Mouse (Mus musculus) CH12F3 (cell line): ENCODE measurements around the gene Clic3.
"Not testable (repeated sequence)": the region's sequence is repeated elsewhere in the genome, so short reads cannot be mapped to it uniquely, and the experiment has no call there.

Experiments
- in situ Hi-C: fragments of 300-500 bp; cut with MboI; formaldehyde crosslinking; loops from 2 replicates; pipeline ENCODE4 v1.14.3; 2020; ENCODE audit warnings: low sequenced_read_pairs

Gene Clic3

DNA sequence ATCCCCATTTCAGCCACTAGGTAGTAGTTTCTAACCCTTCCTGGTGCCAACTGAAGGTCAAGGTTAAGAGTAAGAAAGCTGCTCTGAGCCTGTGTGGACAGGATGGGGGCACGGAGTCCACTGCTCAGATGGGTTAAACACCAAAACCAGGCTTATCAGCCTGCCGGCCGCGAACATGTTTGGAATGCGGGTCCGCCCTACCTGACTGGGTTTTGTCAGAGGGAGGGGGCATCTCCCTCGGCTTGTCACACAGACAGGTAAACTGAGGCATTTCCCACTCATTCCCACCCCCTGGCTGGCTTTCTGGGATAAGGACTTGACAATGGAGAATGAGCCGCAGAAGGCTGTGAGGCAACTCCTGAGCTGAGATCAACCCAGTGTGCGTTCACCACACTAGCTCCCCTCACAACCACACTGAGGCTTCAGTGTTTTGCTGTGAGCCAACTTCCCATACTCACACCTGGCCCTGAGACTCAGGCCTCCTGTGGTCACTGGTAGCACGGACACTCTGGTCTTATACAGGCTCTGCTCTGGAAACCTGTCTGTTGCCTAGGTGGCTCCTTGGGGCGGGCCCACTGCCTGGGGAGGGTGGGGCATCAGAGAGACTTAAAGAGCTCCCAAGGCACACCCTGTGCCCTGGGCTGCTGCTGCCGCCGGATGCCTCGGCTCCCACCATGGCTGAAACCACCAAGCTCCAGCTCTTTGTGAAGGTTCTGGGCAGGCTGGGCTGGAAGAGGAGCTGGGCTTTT is at the start of gene Clic3:
TSS of gene Clic3 (plus strand) at position 634 of the 749 bp plus-strand sequence.
- in situ Hi-C loops, result no loop called here

DNA sequence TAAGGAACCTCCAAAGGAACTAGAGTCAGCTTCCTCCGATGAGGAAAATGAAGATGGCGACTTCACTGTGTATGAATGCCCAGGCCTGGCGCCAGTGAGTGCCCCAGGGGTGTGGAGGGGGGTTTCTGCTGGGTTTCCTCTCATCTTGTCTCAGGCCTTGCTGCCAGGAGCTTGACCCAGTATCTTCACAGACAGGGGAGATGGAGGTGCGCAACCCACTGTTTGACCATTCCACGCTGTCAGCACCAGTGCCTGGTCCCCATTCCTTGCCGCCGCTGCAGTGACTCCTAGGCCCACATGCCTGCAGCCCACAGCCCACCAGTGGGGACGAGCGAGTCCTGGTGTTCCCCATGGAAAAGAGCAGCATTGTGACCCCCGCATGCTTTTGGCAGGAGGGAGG is 47.7 kb upstream of the Clic3 start:
- in situ Hi-C loops, result no loop called here

DNA sequence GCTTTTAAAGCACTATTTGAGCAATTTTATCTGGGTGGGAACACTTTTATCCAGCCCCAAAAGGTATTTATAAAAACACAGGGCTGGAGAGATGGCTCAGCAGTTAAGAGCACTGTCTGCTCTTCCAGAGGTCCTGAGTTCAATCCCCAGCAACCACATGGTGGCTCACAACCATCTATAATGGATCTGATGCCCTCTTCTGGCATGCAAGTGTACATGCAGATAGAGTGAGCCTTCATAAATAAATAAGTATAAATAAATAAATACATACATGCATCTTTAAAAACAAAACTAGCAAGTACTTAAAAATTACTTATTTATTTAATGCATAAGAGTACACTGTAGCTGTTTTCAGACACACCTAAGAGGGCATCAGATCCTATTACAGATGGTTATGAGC is 43.2 kb upstream of the Clic3 start:
- in situ Hi-C loops, result not testable (repeated sequence)

DNA sequence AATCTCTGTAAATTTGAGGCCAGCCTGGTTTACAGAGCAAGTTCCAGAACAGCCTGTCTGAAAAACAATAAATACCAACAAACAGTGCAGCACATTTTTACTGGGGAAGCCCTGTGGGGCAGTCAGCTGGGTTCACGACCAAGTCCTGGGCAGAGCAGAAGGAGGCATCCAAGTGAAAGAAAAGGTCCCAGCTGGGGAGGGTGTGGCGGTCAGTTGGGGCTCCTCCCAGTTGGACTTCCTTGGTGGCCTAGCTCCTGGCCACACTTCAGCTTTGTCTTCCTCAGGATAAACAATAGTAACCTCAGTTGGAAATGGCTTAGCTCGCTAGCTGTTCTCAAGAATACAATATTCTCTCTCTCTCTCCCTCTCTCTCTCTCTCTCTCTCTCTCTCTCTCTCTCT is 39.2 kb upstream of the Clic3 start:
- in situ Hi-C loops, result no loop called here

DNA sequence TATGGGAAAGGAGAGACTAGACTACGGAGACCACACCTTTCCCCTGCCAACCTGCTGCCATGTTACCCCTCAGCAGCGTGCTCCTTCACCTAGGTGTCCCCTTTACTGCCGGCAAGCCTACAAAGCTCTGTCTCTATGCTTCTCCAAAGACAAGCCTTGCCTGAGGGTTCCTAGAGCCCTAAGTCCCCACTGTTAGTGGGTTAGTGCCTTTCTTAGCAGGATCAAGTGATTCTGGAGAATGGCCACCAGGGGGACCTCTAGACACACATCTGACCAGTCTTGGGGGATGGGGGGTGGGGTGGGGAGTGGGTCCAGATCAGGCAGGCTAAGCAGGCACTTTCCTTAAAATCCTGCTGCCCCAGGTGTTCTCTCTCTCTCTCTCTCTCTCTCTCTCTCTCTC is 34.7 kb upstream of the Clic3 start:
- in situ Hi-C loops, result no loop called here

DNA sequence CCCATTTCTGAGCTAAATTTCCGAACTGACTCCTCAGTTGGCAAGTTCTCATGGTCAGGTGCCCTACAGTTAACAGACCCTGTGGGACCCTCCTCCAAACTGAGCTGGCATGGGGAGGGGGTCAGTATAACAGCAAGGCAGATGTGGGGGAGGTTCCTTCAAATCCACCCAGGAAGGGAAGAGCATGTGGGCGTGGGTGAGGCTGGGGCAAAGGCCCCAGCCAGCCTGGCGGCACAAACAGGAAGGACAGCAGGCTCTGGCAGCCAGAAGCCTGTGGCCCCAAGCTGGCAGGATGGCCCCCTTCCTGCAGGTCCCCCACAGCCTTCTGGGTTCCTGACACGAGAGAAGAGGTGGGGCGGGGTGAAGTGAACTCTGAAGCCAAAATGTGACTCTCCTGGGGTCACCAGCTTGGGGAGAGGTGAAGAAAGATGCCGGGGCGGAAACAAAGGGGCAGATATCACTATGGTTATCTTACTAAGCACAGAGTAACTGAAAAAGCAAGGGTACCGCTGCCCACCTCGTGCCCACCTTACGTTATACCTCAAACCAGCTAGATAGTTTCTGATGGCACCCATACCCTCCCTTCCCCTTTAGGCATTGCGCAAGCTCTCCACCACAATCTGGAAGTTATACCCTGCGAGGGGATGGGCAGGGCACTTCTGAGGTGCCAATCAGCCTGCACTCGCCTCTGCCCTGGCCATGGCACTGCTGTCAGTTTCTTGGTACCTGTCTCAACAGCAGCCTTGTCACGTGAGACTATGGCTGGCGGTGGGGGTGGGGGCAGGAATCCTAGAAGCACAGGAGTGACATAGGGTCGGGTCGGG is 33.8 kb upstream of the Clic3 start, which contains the start of gene Fut7:
TSS of gene Fut7 (plus strand) at position 681 of the 824 bp plus-strand sequence.
- in situ Hi-C loops, result no loop called here

DNA sequence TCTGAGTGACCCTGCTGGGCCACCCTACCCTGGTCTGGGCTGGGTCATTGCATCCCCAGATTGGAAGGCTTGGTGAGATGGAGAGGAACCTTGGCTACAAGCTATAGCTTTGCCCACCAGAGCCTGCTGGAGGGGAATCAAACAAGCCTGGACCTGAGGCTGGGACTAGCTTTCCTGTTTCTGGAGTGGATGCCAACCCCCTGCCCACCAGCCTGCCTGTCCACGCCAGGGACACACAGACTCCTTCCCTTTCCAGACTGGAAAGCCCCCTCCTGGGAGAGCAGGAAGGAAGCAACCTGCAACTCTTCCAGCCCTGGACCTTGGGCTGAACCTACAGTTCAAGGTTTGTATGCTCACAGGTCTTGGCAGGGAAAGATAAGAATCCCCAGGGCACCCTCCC is 33.0 kb upstream of the Clic3 start:
- in situ Hi-C loops, result no loop called here

DNA sequence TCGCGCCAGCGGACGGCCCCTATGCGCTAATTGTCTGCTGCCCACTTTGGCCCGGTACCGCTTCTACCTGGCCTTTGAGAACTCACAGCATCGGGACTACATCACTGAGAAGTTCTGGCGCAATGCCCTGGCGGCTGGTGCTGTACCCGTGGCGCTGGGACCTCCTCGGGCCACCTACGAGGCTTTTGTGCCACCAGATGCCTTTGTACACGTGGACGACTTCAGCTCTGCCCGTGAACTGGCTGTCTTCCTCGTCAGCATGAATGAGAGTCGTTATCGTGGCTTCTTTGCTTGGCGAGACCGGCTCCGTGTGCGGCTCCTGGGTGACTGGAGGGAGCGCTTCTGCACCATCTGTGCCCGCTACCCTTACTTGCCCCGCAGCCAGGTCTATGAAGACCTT is 31.2 kb upstream of the Clic3 start:
- in situ Hi-C loops, result no loop called here

DNA sequence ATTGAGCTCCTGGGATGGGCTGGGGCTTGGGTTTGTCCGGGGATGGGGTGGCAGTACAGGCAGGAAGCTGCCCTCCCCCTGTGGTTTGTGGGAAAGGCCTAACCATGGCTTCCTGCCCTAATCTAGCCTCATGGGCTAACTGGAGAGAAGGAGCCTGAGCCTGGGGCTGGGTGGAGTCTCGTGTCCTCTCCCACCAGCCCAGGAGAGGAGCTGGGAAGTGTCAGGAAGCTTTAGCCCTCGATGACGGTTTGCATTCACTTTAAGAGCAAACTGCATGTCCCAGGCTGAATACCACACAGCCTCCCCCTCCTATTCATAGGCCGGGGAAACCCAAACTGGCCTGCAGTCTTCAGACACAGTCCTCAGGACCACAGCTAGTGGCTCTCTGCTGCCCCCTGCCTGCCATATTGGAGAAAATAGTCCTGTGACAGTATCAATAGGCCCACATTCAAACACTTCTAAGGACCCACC is 29.9 kb upstream of the Clic3 start:
- in situ Hi-C loops, result no loop called here

DNA sequence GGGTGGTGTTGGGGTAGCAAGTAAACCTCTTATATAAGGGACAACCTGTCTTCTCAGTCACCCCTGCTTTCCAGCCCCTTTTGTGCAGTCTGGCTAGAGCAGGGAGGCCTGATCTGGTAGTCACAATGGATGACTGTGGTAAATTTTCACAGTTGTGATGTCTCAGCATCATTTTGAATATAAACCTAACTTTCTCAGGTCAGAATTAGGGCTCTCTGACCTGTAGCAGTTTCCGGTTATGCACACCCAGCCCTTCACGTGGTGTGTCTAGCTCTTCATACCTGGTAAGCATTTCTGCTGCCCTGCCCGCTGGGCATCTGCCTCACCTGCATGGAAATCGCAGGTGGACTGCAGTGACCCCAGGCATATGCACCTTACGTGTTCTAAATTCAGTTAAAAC is 29.4 kb upstream of the Clic3 start:
- in situ Hi-C loops, result no loop called here

DNA sequence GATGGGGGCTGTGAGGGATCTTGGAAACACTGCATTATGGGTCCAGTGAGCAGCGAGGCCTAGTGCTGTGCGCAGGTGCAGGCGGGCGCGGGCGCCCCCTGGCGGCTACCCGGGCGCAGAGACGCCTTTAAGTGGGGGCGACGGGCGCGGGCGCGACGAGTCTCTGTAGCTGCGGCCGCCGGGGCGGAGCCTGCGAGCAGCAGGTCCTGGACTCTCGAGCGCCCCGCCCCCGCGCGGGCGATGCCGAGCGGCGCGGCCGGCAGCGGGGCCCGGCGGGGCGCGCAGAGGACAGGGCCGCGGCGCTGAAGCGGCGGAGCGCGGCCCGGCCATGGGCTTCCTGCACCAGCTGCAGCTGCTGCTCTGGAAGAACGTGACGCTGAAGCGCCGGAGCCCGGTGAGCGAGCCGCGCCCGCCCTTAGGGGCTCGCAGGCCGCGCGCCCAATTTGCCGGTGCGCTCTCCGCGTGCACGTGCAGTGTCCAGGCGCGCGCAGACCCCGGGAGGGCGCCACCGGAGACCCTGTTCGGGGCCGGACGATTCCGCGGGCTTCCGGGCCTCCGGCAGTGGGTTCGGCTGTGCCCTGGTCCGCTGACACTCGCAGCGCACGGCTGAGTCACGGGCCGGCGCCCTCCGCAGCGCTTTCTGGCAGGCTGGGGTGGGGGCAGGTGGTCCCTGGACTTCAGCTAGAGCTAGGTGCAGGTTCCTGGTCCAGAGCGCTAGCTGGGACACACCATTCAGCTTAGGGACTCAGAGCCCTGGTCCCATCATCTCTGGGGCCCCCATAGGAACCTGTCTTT is 28.0 kb upstream of the Clic3 start, which contains the start of gene Abca2:
TSS of gene Abca2 (plus strand) at position 262 of the 795 bp plus-strand sequence.
- in situ Hi-C loops, result no loop called here

DNA sequence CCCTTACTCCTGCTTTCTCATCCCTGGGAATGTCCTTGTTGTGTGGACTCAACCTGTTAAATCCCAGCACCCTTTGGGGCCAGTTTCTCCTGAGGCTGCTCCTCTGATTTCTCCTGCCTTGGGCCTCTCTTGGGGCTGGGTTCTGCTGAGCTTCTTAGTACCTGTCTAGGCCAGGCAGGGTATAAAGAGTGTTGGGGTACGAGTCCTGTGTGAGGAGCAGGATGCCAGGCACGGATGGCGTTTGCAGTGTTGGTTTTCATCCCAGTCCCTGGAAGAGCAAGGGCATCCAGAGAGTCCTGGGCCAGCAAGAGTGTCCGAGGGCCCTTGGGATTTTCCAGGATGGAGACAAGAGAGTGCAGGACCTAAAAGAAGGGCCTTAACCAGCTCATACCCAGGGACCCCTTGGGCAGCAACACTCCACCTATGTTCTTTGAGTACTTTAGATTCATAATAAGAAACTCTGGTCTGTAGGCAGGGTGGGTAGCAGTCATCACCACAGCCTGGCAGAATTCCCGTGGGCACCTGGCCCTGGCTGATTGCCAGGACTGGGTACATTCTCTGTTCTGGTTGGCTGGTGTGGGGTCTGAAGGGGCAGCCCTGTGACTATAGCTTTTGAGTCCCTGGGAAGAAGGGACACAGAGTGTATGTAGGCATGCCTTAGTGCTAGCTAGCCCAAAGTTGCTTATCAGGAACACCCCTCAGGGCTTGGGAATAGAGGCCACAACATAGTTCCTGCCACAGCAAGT is 27.0 kb upstream of the Clic3 start:
- in situ Hi-C loops, result no loop called here

DNA sequence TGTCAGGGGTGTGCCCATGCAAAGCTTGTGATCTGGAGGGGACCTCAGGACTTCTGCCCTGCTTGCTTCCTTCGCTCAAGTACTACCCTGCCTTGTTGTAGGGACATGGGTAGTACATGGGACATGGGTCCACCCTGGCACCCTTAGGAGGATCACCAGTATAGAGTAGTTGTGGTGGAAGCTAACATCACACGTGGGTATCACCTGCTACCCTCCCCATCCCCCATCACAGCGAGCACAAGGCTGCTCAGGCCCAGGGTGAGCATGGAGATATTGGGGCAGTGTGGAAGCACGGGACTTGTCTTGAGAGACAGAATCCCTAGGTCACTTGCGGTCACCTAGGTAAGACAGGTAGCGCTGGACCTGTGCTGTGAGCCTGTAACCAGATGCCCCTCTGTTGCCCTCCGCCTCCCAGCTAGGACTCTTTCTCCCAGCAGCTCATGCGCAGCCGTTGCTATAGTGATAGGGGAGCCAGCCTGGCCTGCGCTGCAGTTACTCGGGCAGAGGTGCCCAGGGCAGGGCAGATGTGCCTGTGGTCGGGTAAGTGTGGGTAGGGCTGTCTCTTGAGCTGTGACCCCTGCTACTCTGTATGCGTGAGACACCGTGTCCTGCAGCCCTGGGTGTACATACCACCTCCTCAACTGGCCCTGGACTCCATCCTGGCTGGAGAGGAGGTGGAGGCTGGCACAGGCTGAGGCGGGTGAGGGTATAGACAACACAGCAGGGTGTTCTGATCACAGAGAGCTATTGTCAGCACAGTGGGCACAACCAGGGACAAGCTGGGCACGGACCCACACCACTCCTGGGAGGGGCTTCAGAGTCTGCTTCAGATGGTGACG is 26.0 kb upstream of the Clic3 start:
- in situ Hi-C loops, result no loop called here

DNA sequence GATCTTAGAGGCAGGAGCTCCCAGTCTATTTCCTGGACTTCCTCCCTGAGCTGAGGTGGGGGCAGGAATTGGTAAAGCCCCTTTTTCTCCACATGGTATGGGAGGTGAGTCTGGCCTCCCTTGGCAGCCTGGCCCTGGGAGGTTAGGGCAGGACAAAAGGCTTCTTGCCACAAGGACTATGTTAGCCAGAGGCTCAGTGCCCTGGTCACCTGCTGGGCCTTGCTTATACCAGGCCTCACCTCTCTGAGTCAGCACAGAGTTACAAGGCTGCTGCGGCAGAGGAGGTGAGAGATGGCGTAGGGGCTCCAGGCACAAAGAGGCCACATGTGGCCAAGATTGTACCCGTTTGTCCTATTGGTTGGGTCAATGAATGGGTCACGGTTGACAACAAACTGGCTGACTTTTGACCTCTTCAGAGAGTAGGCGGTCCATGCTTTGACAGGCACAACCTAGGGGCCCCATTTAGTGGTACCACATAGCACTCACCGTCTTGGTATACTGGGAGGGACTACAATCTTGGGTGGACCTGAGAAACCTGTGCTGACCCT is 25.3 kb upstream of the Clic3 start:
- in situ Hi-C loops, result no loop called here

DNA sequence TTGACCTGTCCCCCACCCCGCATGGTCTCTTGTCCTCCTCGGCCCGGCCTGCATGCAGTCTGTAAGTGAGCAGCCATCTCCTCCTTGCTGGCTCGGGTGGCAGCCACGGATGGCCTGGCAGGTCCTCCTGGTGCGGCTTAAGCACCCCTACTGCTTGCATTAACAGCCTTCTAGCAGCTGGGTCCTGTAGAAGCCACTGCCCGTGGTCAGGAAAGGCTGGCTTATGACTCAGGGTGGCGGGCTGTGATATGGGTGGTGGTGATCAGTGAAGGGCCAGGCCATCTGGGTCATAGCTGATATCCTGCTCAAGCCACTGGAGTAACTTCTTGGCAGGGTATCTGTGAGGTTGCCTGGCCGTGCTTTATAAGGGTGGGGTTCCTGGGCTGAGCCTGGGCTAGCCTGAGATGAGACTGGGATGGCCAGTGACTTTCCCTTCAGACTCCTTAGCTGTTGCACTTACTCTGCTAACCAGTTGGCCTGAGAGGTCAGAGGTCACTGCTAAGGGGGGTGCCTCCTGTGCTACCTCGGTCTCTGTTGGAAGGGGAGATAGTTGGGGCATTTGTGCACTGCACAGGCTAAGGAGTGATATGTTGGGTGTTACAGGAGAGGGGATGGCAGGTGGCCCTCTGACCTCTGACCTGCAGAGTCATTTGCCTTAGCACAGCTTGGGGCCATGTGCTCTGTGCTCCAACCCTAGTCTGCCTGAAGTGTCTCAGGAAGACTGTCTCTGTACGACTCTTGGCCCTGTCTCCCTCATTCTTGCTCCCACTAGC is 24.1 kb upstream of the Clic3 start:
- in situ Hi-C loops, result no loop called here

DNA sequence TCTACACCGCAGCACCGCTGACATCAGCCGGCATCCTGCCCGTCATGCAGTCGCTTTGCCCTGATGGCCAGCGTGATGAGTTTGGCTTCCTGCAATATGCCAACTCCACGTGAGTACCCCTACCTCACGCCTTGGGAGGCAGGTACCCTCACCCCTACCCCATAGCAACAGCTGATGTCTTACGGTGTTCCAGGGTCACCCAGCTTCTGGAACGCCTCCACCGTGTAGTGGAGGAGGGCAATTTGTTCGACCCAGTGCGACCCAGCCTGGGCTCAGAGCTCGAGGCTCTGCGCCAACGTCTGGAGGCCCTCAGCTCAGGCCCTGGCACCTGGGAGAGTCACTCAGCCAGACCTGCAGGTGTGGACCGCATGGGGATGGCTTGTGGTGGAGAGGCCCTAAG is 23.5 kb upstream of the Clic3 start:
- in situ Hi-C loops, result no loop called here

DNA sequence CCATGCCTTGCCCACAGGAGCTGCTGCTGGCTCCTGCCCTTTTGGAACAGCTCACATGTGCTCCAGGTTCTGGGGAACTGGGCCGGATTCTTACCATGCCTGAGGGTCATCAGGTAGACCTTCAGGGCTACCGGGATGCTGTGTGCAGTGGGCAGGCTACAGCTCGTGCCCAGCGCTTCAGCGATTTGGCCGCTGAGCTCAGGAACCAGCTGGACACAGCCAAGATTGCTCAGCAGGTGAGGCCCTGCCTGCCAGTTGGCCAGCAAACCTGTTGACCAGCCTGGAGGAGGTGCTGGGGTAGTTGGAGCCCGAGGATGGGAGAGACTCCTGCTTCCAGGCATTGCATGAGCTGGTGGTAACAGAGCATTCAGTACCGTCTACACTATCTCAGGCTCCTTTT is 22.3 kb upstream of the Clic3 start:
- in situ Hi-C loops, result no loop called here

DNA sequence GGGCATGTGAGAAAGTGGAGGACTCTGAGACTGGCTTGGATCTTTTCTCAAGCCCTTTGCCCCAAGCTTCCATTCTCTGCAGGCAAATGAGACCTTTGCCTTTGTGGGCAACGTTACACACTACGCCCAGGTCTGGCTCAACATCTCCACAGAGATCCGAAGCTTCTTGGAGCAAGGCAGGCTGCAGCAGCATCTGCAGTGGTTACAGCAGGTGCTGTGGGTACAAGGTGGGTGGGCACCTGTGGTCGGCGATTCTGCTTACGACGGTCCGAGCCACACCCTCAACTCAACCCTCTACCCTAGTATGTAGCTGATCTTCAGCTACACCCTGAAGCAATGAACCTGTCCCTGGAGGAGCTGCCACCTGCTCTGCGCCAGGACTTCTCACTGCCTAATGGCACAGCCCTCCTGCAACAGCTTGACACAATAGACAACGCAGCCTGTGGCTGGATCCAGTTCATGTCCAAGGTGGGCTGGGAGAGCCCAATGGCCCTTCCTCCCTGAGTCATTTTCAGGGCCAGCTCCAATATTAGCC is 20.3 kb upstream of the Clic3 start:
- in situ Hi-C loops, result no loop called here
